Mouse (Mus musculus) embryonic facial prominence, embryonic 14.5 days (tissue): Measurements from ENCODE around the gene Gpr132. TPM values are rescaled to one million over a fixed set of nuclear protein-coding genes. Genes with fewer than 3 reads are reported as not detected.

Experiments used
- ATAC-seq: fragments of 200-750 bp; cut with Nextera tagmentation; 2 replicates; pipeline ENCODE4 v1.8.0; 2017; ENCODE audit warnings: low read depth, moderate number of reproducible peaks, moderate TSS enrichment
- DNase-seq: peaks from one replicate; pipeline ENCODE4 v3.0.0-alpha.2; 2015; ENCODE audit warnings: low spot score
- H3K27ac ChIP-seq: fragments of 300-500 bp; sonication (generic); replicated peaks from 2 replicates; pipeline ENCODE4 v1.5.1; 2014; ENCODE audit warnings: low read depth, mild to moderate bottlenecking, low read length, moderate library complexity
- H3K27me3 ChIP-seq: fragments of 300-500 bp; sonication (generic); replicated peaks from 2 replicates; pipeline ENCODE4 v1.6.1; 2014; ENCODE audit warnings: low read length; ENCODE audit not compliant: control insufficient read depth, insufficient read depth
- H3K36me3 ChIP-seq: fragments of 300-500 bp; sonication (generic); 2 replicates; pipeline ENCODE4 v1.6.1; 2014; ENCODE audit warnings: low read length, mixed read lengths; ENCODE audit not compliant: control insufficient read depth, insufficient read depth
- H3K4me1 ChIP-seq: fragments of 300-500 bp; sonication (generic); 2 replicates; pipeline ENCODE4 v1.6.1; 2014; ENCODE audit warnings: antibody characterized with exemption, low read length; ENCODE audit not compliant: control insufficient read depth, insufficient read depth
- H3K4me2 ChIP-seq: fragments of 300-500 bp; sonication (generic); 2 replicates; pipeline ENCODE4 v1.6.1; 2014; ENCODE audit warnings: low read depth, mild to moderate bottlenecking, low read length, moderate library complexity, mixed read lengths
- H3K4me3 ChIP-seq: fragments of 300-500 bp; sonication (generic); 2 replicates; pipeline ENCODE4 v1.5.1; 2014; ENCODE audit warnings: low read depth, mild to moderate bottlenecking, low read length
- H3K9ac ChIP-seq: fragments of 300-500 bp; sonication (generic); 2 replicates; pipeline ENCODE4 v1.6.1; 2014; ENCODE audit warnings: low read depth, mild to moderate bottlenecking, low read length, moderate library complexity, mixed read lengths
- H3K9me3 ChIP-seq: fragments of 300-500 bp; sonication (generic); 2 replicates; pipeline ENCODE4 v1.6.1; 2016; ENCODE audit warnings: low read length; ENCODE audit not compliant: control insufficient read depth
- WGBS: fragments of 180-500 bp; shearing (Covaris S2); extraction: QIAGEN DNeasy Blood & Tissue Kit; methylation state at CpG from one replicate; pipeline ENCODE4 v1.1.7; 2014; 5-methylcytosine and 5-hydroxymethylcytosine counted together
- polyA plus RNA-seq: library from polyadenylated mRNA; unstranded; fragments of >200 nt; fragmentation: Nextera tagmentation; extraction: Ambion mirVana; gene quantifications from 2 replicates; pipeline ENCODE4 v1.2.1, GENCODE M21; 2014

The Gpr132 gene
- polyA plus RNA-seq, 1 experiment from 2014 or later, result 0.54 TPM

DNA sequence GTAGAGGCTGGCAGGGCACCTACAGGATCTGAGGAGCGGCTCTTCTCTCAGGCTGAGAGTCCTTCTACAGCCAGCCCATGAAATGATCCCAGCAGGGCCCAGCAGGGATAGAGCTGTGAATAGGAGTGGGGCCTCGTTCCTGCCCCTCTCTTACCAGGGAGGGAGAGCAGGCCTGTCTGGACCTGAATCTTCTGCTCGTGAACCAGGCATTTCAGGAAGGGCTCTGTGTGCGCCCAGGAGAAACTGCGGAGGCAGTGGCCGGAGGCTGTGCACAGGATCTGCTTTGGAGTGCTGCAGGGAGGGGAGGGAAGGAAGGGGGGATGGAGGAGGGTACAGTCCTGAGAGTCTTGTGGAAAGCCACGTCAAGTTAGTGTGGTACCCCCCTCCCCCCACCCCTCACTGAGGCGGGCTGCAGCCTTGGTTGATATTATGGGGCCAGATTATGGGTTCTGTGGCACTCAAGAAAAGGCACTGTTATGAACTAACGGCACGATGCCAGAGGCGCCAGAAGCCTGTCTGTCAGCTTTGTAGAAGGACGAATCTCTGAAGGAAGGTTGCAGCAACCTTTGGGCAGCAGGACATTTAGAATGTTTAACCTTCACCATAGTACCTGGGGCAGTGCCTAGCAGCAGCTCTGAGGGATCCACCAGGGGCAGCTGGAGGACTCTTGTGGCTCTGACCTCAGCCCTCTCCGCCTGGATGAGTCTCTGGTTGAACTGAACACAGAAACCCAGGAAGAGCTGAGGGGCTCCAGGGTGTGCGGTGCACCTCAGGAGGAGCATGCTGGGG is 53.2 kb downstream of the Gpr132 start:
- Histone ChIP-seq H3K9me3 (no peaks in the 10 kb centered on the region), H3K4me2 (no peak overlapping the region), H3K4me3 (no peak overlapping the region), H3K9ac (no peak overlapping the region), H3K36me3 (peaks cover 24% of the 10 kb centered on the region), H3K27ac (no peak overlapping the region; the same call in 1 of the 2 replicates), H3K27me3 (no peaks in the 10 kb centered on the region), H3K4me1 (no peaks in the 10 kb centered on the region)
- no peak for DNase-seq
- WGBS, result 63% methylated on average over 14 of the region's 14 CpGs
- ATAC-seq, result peak; percentile 69

DNA sequence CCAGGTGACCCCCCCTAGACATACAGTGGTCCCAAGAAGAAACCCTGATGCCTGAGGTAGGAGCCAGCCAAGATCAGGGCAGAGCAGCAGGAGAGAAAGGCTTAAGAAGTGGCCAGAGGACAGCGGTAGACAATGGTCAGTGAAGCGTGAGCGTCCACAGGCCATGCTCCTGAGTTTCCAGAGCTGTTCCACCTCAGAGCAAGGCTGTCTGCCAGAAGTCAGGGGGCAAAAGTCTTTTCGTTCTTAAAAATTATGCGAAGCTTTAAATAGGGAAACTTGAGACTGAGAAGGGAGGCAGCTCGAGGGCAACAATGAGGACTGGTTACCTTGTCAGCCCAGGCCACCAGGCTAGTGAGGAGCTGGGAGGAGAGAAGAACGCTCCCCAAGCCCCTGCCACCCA is 54.7 kb downstream of the Gpr132 start:
- Histone ChIP-seq H3K9ac (no peak overlapping the region), H3K4me2 (no peak overlapping the region), H3K9me3 (no peaks in the 10 kb centered on the region), H3K4me3 (no peak overlapping the region), H3K36me3 (peaks cover 9% of the 10 kb centered on the region; the same call in 1 of the 2 replicates), H3K4me1 (peaks cover 7% of the 10 kb centered on the region; the same call in 1 of the 2 replicates), H3K27ac (no peak overlapping the region), H3K27me3 (no peaks in the 10 kb centered on the region)
- no peak for ATAC-seq
- 79% methylated on average over 7 of the region's 7 CpGs for WGBS
- no peak for DNase-seq

DNA sequence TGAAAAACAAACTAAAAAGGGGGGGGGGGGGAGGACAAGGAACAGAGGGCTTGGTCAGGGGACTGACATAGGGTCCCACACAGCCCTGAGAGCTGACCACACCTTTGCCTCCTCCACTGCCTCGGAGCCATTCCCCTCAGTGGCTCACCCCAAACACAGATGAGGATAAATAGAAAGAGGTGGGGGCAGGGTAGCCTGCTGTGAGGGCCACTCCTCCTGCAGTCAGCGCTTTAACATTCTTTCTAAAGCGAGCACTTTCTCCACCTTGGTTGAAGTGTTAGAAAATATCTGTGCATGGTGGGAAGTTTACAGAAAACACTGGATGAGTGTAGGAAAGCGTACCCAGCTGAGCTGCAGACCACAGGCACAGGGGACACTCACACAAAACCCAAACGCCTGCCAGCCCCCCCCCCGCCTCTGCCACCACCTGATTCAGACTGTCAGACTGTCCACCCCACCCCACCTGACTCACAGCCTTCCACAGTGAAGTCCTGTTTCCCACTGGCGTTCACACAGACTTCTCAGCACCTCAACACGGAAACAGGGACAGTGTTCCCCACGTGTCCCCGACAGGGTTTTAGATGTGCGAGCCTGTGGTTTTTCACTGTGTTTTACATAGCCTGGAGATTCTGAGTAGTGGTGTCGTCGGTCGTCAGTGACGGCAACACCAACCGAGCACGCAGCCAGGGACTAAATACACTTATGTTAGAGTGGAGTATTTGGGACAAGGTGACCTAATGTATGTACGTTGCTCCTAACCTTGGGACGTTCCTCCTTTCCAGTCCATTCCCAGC is 57.7 kb downstream of the Gpr132 start:
- Histone ChIP-seq H3K4me3 (peak overlapping the region; percentile 73), H3K27me3 (no peaks in the 10 kb centered on the region), H3K4me1 (peaks cover 7% of the 10 kb centered on the region; the same call in 1 of the 2 replicates), H3K9ac (peak overlapping the region; percentile 67; the same call in 1 of the 2 replicates), H3K9me3 (no peaks in the 10 kb centered on the region), H3K27ac (no peak overlapping the region), H3K4me2 (peak overlapping the region; percentile 93; the same call in 1 of the 2 replicates), H3K36me3 (no peaks in the 10 kb centered on the region)
- DNase-seq (no peak), ATAC-seq (no peak)
- WGBS, result 65% methylated on average over 19 of the region's 19 CpGs

- Histone ChIP-seq H3K4me3 (peak overlapping the region; percentile 73), H3K4me2 (peak overlapping the region; percentile 93), H3K4me1 (peaks cover 7% of the 10 kb centered on the region; the same call in 1 of the 2 replicates), H3K36me3 (no peaks in the 10 kb centered on the region), H3K27me3 (no peaks in the 10 kb centered on the region), H3K9me3 (no peaks in the 10 kb centered on the region), H3K9ac (peak overlapping the region; percentile 67), H3K27ac (no peak overlapping the region)
- WGBS, result 18% methylated on average over 8 of the region's 8 CpGs
- DNase-seq (no peak), ATAC-seq (no peak)
Observed at GRCm38 (mm10) chr12:112809641-112810040, 58.4 kb downstream of the Gpr132 start.

GRCm38 (mm10) chr12:112808587-112809364 is 59.3 kb downstream of the Gpr132 start, which contains the start of gene Clba1:
Gene Clba1, plus strand, starts transcription at chr12:112808937.
- peaks cover 7% of the 10 kb centered on the region; the same call in 1 of the 2 replicates for H3K4me1 ChIP-seq
- H3K4me2 ChIP-seq, result peak within 1 kb of the TSS; percentile 93
- H3K27me3 ChIP-seq, result 0 out of 2 replicates have a peak, but pooled peaks cover 2% of the 10 kb centered on the region
- DNase-seq (peak; percentile 97), ATAC-seq (peak; percentile 95)
- H3K4me3 ChIP-seq, result peak within 1 kb of the TSS; percentile 73
- 3% methylated on average over 23 of the region's 64 CpGs for WGBS
- 0 out of 2 replicates have a peak within 1 kb of the TSS, but pooled peaks have one; percentile 6 for H3K27ac ChIP-seq
- H3K9me3 ChIP-seq, result no peaks in the 10 kb centered on the region
- H3K9ac ChIP-seq, result peak within 1 kb of the TSS; percentile 67
- H3K36me3 ChIP-seq, result no peaks in the 10 kb centered on the region

- 61% methylated on average over 3 of the region's 5 CpGs for WGBS
- Histone ChIP-seq H3K27me3 (0 out of 2 replicates have a peak, but pooled peaks cover 2% of the 10 kb centered on the region), H3K4me1 (peaks cover 7% of the 10 kb centered on the region; the same call in 1 of the 2 replicates), H3K4me3 (peak overlapping the region; percentile 73), H3K36me3 (no peaks in the 10 kb centered on the region), H3K27ac (no peak overlapping the region), H3K4me2 (peak overlapping the region; percentile 93), H3K9me3 (no peaks in the 10 kb centered on the region), H3K9ac (peak overlapping the region; percentile 67)
- ATAC-seq (no peak), DNase-seq (no peak)
Observed at GRCm38 (mm10) chr12:112808212-112808586, 59.8 kb downstream of the Gpr132 start.

DNA sequence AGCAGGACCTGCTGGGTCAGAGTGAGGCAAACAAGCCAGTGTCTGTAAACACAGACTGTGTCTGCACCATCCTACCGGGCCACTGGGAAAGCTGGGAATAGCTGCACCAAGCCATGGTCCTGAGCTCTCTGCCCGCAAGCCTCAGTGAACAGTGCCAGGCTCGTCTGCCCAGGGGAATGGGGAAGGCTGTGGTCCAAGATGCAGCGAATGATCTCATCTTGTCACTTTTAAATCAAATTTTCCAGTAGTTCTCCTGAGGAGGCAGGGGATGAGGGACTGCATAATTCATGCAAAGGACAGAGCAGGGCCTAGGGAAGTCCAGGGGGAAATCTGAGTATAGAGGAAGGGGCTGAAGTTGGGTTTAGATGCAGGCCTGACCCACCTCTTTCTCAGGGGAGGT is 60.2 kb downstream of the Gpr132 start:
- WGBS, result 85% methylated on average over 4 of the region's 4 CpGs
- H3K4me2 ChIP-seq, result no peak overlapping the region
- ATAC-seq, result no peak

DNA sequence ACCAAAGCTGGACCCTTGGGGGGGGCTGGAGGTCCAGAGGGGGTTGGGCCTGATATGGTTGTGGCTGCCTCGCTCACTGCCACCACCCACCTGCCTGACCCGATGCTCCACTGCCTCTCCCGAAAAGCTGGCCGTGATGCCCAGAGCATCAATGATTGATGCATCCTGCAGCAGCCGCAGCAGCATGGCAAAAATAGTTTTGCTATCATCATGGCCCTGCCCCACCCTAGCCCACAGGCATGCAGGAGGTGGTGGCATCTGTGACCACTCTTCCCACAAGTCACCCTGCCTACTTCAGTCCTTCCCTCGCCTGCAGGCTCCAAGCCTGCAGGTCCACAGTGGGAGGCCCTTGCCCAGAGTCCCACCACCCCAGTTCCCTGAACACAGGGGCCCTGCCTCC is 62.0 kb downstream of the Gpr132 start:
- Histone ChIP-seq H3K27me3 (peaks cover 19% of the 10 kb centered on the region), H3K4me2 (no peak overlapping the region), H3K9ac (no peak overlapping the region), H3K27ac (no peak overlapping the region), H3K4me3 (no peak overlapping the region), H3K4me1 (peaks cover 17% of the 10 kb centered on the region), H3K9me3 (no peaks in the 10 kb centered on the region), H3K36me3 (no peaks in the 10 kb centered on the region)
- no peak for DNase-seq
- ATAC-seq, result no peak
- 70% methylated on average over 6 of the region's 6 CpGs for WGBS

More for the DNA sequence above, 60.2 kb downstream of the Gpr132 start:
- DNase-seq, result no peak
- Histone ChIP-seq H3K9ac (peak overlapping the region; percentile 67), H3K27me3 (0 out of 2 replicates have a peak, but pooled peaks cover 6% of the 10 kb centered on the region), H3K4me1 (peaks cover 7% of the 10 kb centered on the region; the same call in 1 of the 2 replicates), H3K9me3 (no peaks in the 10 kb centered on the region), H3K36me3 (no peaks in the 10 kb centered on the region), H3K27ac (no peak overlapping the region), H3K4me3 (no peak overlapping the region)
